Mouse (Mus musculus) embryonic facial prominence, embryonic 13.5 days (tissue): ENCODE data around the gene Tec. TPM values are rescaled to one million over a fixed set of nuclear protein-coding genes. Genes with fewer than 3 reads are reported as not detected.
"Not testable (repeated sequence)": the region's sequence is repeated elsewhere in the genome, so short reads cannot be mapped to it uniquely, and the experiment has no call there.

ENCODE experiments used
- ATAC-seq: fragments of 200-750 bp; cut with Nextera tagmentation; 2 replicates; pipeline ENCODE4 v1.8.0; 2017; ENCODE audit warnings: low read depth; ENCODE audit not compliant: insufficient number of reproducible peaks, insufficient read depth, low FRiP score, low TSS enrichment
- H3K27ac ChIP-seq: fragments of 300-500 bp; sonication (generic); 2 replicates; pipeline ENCODE4 v1.5.1; 2015; ENCODE audit warnings: moderate library complexity, mild to moderate bottlenecking, inconsistent platforms
- H3K27me3 ChIP-seq: fragments of 300-500 bp; sonication (generic); 2 replicates; pipeline ENCODE4 v1.6.1; 2015; ENCODE audit warnings: mild to moderate bottlenecking, inconsistent platforms
- H3K36me3 ChIP-seq: fragments of 300-500 bp; sonication (generic); 2 replicates; pipeline ENCODE4 v1.6.1; 2015; ENCODE audit warnings: mild to moderate bottlenecking, inconsistent platforms
- H3K4me1 ChIP-seq: fragments of 300-500 bp; sonication (generic); 2 replicates; pipeline ENCODE4 v1.6.1; 2015; ENCODE audit warnings: inconsistent platforms
- H3K4me2 ChIP-seq: fragments of 300-500 bp; sonication (generic); 2 replicates; pipeline ENCODE4 v1.6.1; 2015; ENCODE audit warnings: moderate library complexity, mild to moderate bottlenecking, inconsistent platforms
- H3K4me3 ChIP-seq: fragments of 300-500 bp; sonication (generic); 2 replicates; pipeline ENCODE4 v1.5.1; 2015; ENCODE audit warnings: mild to moderate bottlenecking, inconsistent platforms
- H3K9ac ChIP-seq: fragments of 300-500 bp; sonication (generic); 2 replicates; pipeline ENCODE4 v1.6.1; 2015; ENCODE audit warnings: mild to moderate bottlenecking, inconsistent platforms
- H3K9me3 ChIP-seq: fragments of 300-500 bp; sonication (generic); 2 replicates; pipeline ENCODE4 v1.6.1; 2016; ENCODE audit warnings: inconsistent platforms
- WGBS: fragments of 180-500 bp; shearing (Covaris S2); methylation state at CpG from one replicate; pipeline ENCODE4 v1.1.7; 2015; ENCODE audit warnings: mixed read lengths; 5-methylcytosine and 5-hydroxymethylcytosine counted together
- polyA plus RNA-seq: library from polyadenylated mRNA; unstranded; fragments of >200 nt; fragmentation: Nextera tagmentation; extraction: Ambion mirVana; gene quantifications from 2 replicates; pipeline ENCODE4 v1.2.1, GENCODE M21; 2015

The Tec gene
- polyA plus RNA-seq, 1 experiment from 2014 or later = 4.1 TPM

DNA sequence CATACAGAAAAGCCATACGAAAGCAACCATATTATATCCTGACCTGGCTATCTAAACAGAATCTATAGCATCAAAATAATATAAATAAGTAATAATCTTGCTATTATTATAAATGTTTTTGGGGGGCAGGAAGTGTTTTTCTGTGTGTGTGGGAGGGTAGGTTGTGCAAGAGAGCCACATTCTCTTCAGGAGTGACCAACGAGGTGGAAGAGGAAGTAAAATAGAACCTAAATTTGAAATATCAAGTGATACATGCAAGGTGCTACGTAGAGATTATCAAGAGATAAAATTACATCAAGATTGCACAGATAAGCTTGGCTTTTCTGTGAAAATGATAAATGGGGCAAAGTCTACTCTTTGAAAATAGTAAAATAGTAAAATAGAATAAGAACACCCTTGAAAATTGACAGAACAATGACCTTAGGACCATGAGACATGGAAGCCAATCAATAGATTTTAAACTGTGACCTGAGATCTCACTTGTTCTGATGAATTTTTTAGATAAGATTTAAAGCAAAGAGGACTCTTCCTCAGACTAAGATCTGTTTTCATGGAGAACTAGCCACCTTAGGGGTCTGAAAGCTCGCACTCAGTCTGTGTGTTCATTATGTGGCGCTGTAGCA is 37.2 kb downstream of the Tec start:
- Histone ChIP-seq H3K27ac (no peak overlapping the region), H3K9ac (no peak overlapping the region), H3K36me3 (no peaks in the 10 kb centered on the region), H3K9me3 (no peaks in the 10 kb centered on the region), H3K4me3 (no peak overlapping the region), H3K4me1 (0 out of 2 replicates have a peak, but pooled peaks cover 3% of the 10 kb centered on the region), H3K4me2 (no peak overlapping the region), H3K27me3 (no peaks in the 10 kb centered on the region)
- no peak for ATAC-seq
- 91% methylated on average over 5 of the region's 5 CpGs for WGBS

DNA sequence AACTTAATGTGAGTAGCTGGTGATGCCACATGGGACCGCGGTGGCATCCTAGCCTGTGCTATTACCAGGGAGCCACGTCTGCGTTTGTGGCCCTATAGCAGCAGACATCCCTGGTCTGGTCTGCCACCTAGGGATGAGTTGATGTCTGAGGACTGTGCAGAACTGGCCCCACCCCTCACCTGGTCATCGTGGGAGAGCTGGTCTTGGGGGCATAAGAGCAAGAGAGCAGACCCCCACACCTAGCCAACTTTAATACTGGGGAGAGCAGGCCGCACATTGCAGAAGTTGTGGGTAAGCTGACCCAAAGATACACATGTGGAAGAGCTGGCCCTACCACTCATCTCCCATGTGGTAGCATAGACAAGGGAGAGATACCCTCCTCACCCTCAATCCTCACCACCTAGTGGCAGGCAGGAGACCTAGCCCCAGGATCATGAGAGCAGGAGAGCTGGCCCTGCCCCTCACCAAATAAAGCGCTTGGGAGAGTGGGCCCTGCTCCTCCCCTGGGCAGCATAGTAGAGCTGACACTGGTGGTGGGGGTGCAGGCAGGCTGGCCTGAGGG is 38.7 kb downstream of the Tec start:
- Histone ChIP-seq H3K36me3 (no peaks in the 10 kb centered on the region), H3K9me3 (no peaks in the 10 kb centered on the region), H3K4me1 (0 out of 2 replicates have a peak, but pooled peaks cover 3% of the 10 kb centered on the region), H3K4me3 (no peak overlapping the region), H3K4me2 (no peak overlapping the region), H3K9ac (no peak overlapping the region), H3K27me3 (no peaks in the 10 kb centered on the region), H3K27ac (no peak overlapping the region)
- ATAC-seq = no peak
- 89% methylated on average over 7 of the region's 7 CpGs for WGBS

DNA sequence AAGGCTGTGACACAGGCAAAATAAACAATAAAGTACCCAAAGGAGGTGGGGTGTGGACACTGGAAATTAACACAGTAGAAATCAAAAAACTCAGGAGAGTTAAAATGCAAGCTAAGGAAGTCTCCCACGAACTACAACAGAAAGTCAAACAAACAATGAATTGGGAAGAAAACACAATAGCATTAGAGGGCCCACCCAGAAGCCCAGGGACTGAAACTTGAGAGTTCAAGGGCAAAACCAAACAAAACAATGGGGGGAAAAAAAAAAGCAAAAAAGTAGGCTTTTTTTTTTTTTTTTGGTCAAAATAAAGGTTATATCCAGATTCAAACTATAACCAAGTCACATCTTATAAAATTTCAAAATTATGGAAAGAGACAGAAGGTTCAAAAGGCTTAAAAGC is 39.9 kb downstream of the Tec start:
- no peak overlapping the region for H3K4me3 ChIP-seq
- H3K36me3 ChIP-seq = no peaks in the 10 kb centered on the region
- H3K27ac ChIP-seq = no peak overlapping the region
- no peak overlapping the region for H3K9ac ChIP-seq
- no peak for ATAC-seq
- H3K9me3 ChIP-seq = no peaks in the 10 kb centered on the region
- H3K4me2 ChIP-seq = no peak overlapping the region
- WGBS = 33% methylated on average over 1 of the region's 1 CpGs
- H3K27me3 ChIP-seq = no peaks in the 10 kb centered on the region
- 0 out of 2 replicates have a peak, but pooled peaks cover 3% of the 10 kb centered on the region for H3K4me1 ChIP-seq

DNA sequence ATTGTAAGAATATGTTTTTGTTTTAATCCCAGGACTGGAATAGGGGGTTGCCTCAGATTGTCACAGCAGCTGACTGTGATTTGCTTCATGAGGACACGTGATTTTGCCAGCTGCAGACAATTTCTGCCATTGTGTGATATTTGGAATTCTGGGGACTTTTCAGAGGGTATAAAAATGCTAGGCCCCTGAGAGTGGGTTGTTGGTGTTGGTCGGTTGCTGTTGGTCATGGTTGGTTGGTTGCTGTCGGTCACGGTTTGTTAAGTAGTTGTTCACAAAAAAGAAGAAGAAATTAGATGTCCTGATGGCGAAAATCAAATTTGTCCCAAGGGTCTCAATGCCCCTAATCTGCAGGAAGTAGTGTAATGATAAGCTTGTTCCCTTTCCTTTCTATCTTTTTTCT is 40.8 kb downstream of the Tec start:
- WGBS = 45% methylated on average over 5 of the region's 5 CpGs
- H3K27me3 ChIP-seq = no peaks in the 10 kb centered on the region
- H3K9ac ChIP-seq = no peak overlapping the region
- no peak for ATAC-seq
- H3K4me3 ChIP-seq = no peak overlapping the region
- 0 out of 2 replicates have a peak, but pooled peaks cover 3% of the 10 kb centered on the region for H3K4me1 ChIP-seq
- no peak overlapping the region for H3K27ac ChIP-seq
- no peaks in the 10 kb centered on the region for H3K36me3 ChIP-seq
- H3K4me2 ChIP-seq = no peak overlapping the region
- H3K9me3 ChIP-seq = no peaks in the 10 kb centered on the region

DNA sequence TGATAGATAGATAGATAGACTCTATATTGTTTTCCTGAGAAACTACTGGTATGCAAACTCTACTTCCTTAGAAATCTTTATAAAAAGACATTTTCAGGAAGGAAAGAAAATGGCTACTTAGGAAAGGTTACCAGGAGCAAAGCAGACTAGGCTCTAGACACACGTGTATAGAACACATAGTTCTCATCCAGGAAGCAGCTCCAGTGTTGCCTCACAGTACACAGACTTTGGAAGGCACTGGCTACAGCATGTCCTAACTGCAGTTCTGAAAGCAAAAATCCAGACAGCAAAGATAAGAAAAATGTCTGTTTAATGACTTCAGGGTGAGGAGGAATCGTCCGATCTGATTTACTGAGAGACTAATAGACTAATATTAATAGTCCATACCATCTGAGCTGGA is 41.8 kb downstream of the Tec start:
- no peaks in the 10 kb centered on the region for H3K9me3 ChIP-seq
- 86% methylated on average over 3 of the region's 3 CpGs for WGBS
- H3K36me3 ChIP-seq = no peaks in the 10 kb centered on the region
- no peaks in the 10 kb centered on the region for H3K27me3 ChIP-seq
- no peak overlapping the region for H3K4me3 ChIP-seq
- H3K4me2 ChIP-seq = no peak overlapping the region
- no peak overlapping the region for H3K9ac ChIP-seq
- no peak overlapping the region for H3K27ac ChIP-seq
- no peak for ATAC-seq
- H3K4me1 ChIP-seq = 0 out of 2 replicates have a peak, but pooled peaks cover 3% of the 10 kb centered on the region

DNA sequence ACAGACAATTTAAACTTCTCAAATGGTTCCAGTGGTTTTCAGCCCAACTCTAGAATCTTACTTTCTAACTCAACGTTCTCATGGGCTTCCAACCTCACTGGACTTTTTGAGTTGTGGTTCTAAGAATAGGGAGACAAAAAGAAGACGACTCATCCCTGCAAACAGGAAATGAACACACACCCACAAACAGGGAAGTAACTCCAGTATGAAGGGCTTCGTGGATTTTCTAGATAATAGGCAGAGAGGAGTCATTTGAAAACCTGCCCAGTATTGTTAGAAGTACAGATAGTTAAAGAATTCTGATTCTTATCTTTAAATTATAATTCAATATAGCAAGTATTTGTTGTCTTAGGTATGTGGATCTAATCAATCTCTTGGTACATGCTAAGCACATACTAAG is 47.6 kb downstream of the Tec start:
- WGBS = 75% methylated on average over 3 of the region's 3 CpGs
- H3K9me3 ChIP-seq = no peaks in the 10 kb centered on the region
- peaks cover 7% of the 10 kb centered on the region; the same call in 1 of the 2 replicates for H3K4me1 ChIP-seq
- no peak overlapping the region for H3K27ac ChIP-seq
- ATAC-seq = no peak
- no peaks in the 10 kb centered on the region for H3K36me3 ChIP-seq
- no peak overlapping the region for H3K4me2 ChIP-seq
- H3K9ac ChIP-seq = no peak overlapping the region
- H3K4me3 ChIP-seq = no peak overlapping the region
- H3K27me3 ChIP-seq = no peaks in the 10 kb centered on the region

DNA sequence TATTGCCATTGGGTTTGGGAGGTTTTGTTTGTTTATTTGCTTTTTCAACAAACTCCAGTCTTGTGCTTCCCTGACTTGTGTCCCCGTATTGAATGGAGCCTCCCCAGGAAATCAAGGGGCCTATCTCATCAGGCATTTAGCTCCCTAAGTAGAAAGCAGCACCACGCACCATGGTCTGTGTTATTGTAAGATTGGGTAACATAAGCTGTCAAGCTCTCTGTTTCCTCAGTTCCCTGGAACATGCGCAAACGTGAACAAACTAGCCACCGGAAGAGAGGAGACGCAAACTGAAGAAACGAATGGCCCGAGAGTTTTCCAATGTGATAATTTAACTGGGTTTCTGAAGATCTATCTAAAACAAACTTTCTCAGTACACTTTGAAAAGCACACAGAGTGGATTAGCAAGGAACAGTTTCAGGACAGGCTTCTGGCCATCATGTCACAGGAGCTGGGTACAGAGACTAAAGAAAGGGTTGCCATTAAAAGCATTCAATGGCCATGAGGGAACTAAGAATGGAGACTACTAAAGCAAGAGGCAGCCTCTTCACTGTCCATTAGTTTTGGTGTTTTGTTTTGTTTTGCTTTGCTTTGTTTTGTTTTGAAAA is 48.1 kb downstream of the Tec start:
- WGBS = 77% methylated on average over 8 of the region's 8 CpGs
- ATAC-seq = no peak
- no peak overlapping the region for H3K4me3 ChIP-seq
- H3K9me3 ChIP-seq = no peaks in the 10 kb centered on the region
- H3K4me2 ChIP-seq = no peak overlapping the region
- H3K9ac ChIP-seq = no peak overlapping the region
- peaks cover 7% of the 10 kb centered on the region; the same call in 1 of the 2 replicates for H3K4me1 ChIP-seq
- H3K27me3 ChIP-seq = no peaks in the 10 kb centered on the region
- H3K27ac ChIP-seq = no peak overlapping the region
- no peaks in the 10 kb centered on the region for H3K36me3 ChIP-seq

DNA sequence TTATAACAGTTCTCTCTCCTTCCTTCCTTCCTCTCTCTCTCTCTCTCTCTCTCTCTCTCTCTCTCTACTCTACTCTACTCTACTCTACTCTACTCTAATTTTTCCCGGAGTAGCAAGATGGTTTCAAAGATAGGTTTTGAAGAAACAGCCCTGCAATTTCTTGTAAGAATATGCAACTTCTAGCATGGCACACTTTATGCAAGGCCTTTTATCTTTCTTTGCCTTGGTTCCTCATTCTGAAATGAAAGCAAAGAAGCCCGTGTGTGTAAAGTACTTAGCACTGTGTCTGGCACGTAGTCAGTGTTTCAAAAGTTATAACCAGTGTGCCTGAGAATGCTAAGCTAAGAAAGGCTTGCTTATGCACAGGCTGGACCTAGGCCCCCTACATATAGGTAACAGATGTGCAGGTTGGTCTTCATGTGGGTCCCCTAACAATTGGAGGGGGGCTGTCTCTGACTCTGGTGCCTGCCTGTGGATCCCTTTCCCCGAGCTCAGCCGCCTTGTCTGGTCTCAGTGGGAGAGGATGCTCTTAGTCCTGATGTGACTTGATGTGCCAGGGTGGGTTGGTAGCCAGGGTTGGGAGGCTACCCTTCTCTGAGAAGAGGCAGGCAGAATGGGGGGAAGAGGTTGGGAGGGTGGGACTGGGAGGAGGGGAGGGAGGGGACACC is 49.6 kb downstream of the Tec start:
- ATAC-seq = no peak
- Histone ChIP-seq H3K27me3 (no peaks in the 10 kb centered on the region), H3K4me1 (peaks cover 7% of the 10 kb centered on the region; the same call in 1 of the 2 replicates), H3K27ac (no peak overlapping the region), H3K4me3 (no peak overlapping the region), H3K9me3 (no peaks in the 10 kb centered on the region), H3K9ac (no peak overlapping the region), H3K4me2 (no peak overlapping the region), H3K36me3 (no peaks in the 10 kb centered on the region)
- 78% methylated on average over 5 of the region's 5 CpGs for WGBS

DNA sequence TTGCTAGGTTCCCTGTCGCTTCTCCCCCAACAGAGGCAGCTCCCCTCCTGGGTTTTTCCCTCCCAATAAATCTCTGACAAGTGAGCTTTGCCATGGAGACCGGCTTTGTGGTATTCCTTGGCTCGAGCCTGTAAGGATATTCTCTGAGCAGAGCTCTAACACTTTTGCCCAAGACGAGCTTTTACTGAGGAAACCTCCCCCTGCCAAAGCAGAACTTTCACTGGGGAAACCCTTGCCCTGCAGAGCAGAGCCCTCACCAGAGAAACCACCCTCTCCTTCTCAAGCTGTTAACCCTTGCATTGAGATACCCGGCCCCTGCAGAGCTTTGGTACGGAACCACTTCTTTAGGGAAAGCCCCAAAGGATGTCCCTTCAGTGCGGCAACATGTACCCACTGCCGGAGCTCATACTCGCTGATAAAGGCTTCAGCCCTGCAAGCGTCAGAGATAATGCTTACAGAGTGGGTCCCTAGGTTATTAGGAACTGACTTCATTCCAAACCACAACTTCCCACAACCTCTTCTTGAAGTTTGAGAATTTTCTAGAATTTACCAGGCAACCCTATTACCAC is 50.7 kb downstream of the Tec start:
- no peak overlapping the region; the same call in 1 of the 2 replicates for H3K4me2 ChIP-seq
- H3K27ac ChIP-seq = no peak overlapping the region
- ATAC-seq = no peak
- H3K4me3 ChIP-seq = no peak overlapping the region
- H3K9ac ChIP-seq = no peak overlapping the region
- H3K27me3 ChIP-seq = no peaks in the 10 kb centered on the region
- 43% methylated on average over 10 of the region's 10 CpGs for WGBS
- H3K4me1 ChIP-seq = peaks cover 7% of the 10 kb centered on the region; the same call in 1 of the 2 replicates
- H3K9me3 ChIP-seq = no peaks in the 10 kb centered on the region
- no peaks in the 10 kb centered on the region for H3K36me3 ChIP-seq

DNA sequence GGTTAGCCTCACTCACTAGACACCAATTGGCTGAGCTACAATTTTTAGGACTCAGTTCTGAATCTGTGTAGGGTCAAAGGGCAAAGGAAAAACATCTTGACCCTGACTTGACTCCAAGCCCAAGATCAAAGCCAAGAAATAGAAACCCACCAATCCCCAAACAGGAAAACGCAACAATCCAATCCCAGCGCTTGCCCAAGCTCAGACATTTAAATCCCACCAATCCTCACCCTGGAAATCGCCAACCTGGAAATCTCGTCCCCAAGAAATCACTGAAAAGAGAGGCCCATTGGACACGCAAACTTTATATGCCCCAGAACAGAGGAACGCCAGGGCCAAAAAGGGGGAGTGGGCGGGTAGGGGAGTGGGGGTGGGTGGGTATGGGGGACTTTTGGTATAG is 51.3 kb downstream of the Tec start:
- not testable (repeated sequence) for ATAC-seq, H3K27ac ChIP-seq, H3K9me3 ChIP-seq, H3K27me3 ChIP-seq, H3K4me3 ChIP-seq, H3K9ac ChIP-seq, H3K36me3 ChIP-seq, H3K4me2 ChIP-seq, H3K4me1 ChIP-seq
- WGBS = 67% methylated on average over 7 of the region's 7 CpGs

DNA sequence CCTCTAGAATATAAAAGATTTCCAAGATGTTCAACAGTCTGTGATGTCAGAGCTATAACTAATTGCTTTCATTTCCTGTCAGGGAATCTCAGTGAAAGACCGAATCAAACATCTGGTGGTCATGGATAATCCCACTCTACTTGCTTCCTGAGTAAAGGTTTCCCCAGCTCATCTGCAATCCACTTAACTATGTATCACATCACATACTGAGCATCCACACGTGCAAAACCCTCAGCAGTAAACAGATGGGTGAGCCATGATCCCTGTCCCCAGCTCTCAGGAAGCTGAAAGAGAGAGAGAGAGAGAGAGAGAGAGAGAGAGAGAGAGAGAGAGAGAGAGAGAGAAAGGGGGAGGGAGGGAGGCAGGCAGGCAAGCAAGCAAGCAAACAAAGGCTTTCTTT is 51.8 kb downstream of the Tec start:
- H3K4me2 ChIP-seq = no peak overlapping the region
- no peak overlapping the region for H3K27ac ChIP-seq
- no peak for ATAC-seq

More for the DNA sequence above, 51.8 kb downstream of the Tec start:
- 26% methylated on average over 2 of the region's 2 CpGs for WGBS
- H3K36me3 ChIP-seq = no peaks in the 10 kb centered on the region
- H3K9me3 ChIP-seq = no peaks in the 10 kb centered on the region
- peaks cover 8% of the 10 kb centered on the region; the same call in 1 of the 2 replicates for H3K4me1 ChIP-seq
- no peak overlapping the region for H3K9ac ChIP-seq
- H3K4me3 ChIP-seq = no peak overlapping the region
- no peaks in the 10 kb centered on the region for H3K27me3 ChIP-seq
